Mouse (Mus musculus) stomach, postnatal 0 days (tissue): ENCODE data around the gene Bst2. TPM values are rescaled to one million over a fixed set of nuclear protein-coding genes. Genes with fewer than 3 reads are reported as not detected.
A peak's percentile ranks its signal among the peaks of the same experiment; 100 is the strongest.

Source experiments
- ATAC-seq: fragments of 200-750 bp; cut with Nextera tagmentation; 2 replicates; pipeline ENCODE4 v1.8.0; 2017; ENCODE audit not compliant: low FRiP score, low TSS enrichment
- DNase-seq: peaks from one replicate; pipeline ENCODE4 v3.0.0-alpha.2; 2016; ENCODE audit warnings: low spot score
- H3K27ac ChIP-seq: fragments of 300-500 bp; sonication (generic); replicated peaks from 2 replicates; pipeline ENCODE4 v1.5.1; 2014; ENCODE audit warnings: mild to moderate bottlenecking, control low read depth
- H3K27me3 ChIP-seq: fragments of 300-500 bp; sonication (generic); 2 replicates; pipeline ENCODE4 v1.6.1; 2014; ENCODE audit warnings: low read length; ENCODE audit not compliant: control insufficient read depth, insufficient read depth
- H3K36me3 ChIP-seq: fragments of 300-500 bp; sonication (generic); 2 replicates; pipeline ENCODE4 v1.6.1; 2014; ENCODE audit warnings: low read length, mixed read lengths; ENCODE audit not compliant: control insufficient read depth, insufficient read depth
- H3K4me1 ChIP-seq: fragments of 300-500 bp; sonication (generic); replicated peaks from 2 replicates; pipeline ENCODE4 v1.6.1; 2014; ENCODE audit warnings: antibody characterized with exemption; ENCODE audit not compliant: control insufficient read depth, insufficient read depth
- H3K4me2 ChIP-seq: fragments of 300-500 bp; sonication (generic); replicated peaks from 2 replicates; pipeline ENCODE4 v1.6.1; 2014; ENCODE audit warnings: low read depth, mild to moderate bottlenecking, control low read depth, moderate library complexity
- H3K4me3 ChIP-seq: fragments of 300-500 bp; sonication (generic); 2 replicates; pipeline ENCODE4 v1.5.1; 2014; ENCODE audit warnings: low read depth, low read length, control low read depth
- H3K9ac ChIP-seq: fragments of 300-500 bp; sonication (generic); 2 replicates; pipeline ENCODE4 v1.6.1; 2014; ENCODE audit warnings: mild to moderate bottlenecking, low read length, control low read depth, mixed read lengths
- H3K9me3 ChIP-seq: fragments of 300-500 bp; sonication (generic); 2 replicates; pipeline ENCODE4 v1.6.1; 2016; ENCODE audit warnings: low read length; ENCODE audit not compliant: control insufficient read depth
- CTCF ChIP-seq: IDR thresholded peaks from 2 replicates; pipeline ENCODE4 v1.5.1; 2016; ENCODE audit warnings: antibody characterized with exemption, low read depth, mild to moderate bottlenecking, moderate library complexity
- EP300 ChIP-seq: optimal IDR thresholded peaks from 2 replicates; pipeline ENCODE3; 2016; ENCODE audit warnings: antibody characterized with exemption
- WGBS: fragments of 180-500 bp; shearing (Covaris S2); extraction: QIAGEN DNeasy Blood & Tissue Kit; methylation state at CpG from one replicate; pipeline ENCODE4 v1.1.7; 2014; 5-methylcytosine and 5-hydroxymethylcytosine counted together
- polyA plus RNA-seq: library from polyadenylated mRNA; unstranded; fragments of >200 nt; fragmentation: Nextera tagmentation; extraction: Ambion mirVana; gene quantifications from 2 replicates; pipeline ENCODE4 v1.2.1, GENCODE M21; 2015

Gene Bst2
- 32.8 and 34.2 TPM in 2 replicates for polyA plus RNA-seq

DNA sequence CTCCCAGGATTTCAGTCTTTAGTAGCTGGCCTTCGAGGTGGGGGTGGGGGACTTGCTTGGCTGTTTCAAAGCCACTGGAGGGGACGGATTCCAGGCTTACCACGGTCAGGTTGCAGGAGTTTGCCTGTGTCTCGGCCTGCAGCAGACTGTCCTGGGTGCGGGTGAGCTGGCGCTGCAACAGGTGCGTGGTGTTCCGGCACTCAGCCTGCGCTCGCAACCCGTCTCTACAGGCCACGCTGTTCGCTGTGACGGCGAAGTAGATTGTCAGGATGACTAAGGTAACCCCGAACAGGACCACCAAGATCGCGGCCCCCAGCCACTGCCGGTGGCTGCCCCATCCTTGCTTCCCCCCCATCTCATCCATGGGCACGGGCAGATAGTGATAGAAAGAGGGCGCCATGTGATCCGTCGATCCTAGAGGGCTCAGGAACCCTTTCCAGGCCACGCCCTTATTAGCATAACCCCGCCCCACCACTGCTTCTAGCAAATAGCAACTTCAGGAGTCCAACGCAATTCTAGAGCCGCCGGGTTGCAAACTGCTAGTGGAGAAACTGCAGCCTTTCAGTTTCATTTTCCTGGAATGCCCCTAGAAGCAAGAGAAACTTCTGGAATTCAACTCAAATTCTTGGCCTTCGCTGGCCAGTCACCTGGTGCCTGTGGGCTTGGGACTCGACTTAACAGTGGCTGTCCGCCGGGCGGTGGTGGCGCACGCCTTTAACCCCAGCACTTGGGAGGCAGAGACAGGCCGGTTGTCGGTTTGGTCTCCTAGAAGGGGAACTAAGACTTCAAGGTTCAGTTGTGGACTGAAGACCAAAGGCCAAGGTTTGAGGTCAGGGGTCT, at the start of gene Bst2:
Gene Bst2 (minus strand): TSS at position 429 of the 840 bp plus-strand sequence.
- Histone ChIP-seq H3K36me3 (no peaks in the 10 kb centered on the region), H3K27ac (peak within 1 kb of the TSS; percentile 85), H3K27me3 (no peaks in the 10 kb centered on the region), H3K4me3 (peak within 1 kb of the TSS; percentile 52), H3K4me1 (no peaks in the 10 kb centered on the region; the same call in 1 of the 2 replicates), H3K9ac (peak within 1 kb of the TSS; percentile 65), H3K9me3 (no peaks in the 10 kb centered on the region), H3K4me2 (peak within 1 kb of the TSS; percentile 71)
- DNase-seq (peak; percentile 92), ATAC-seq (peak; percentile 90)
- TF ChIP-seq EP300: no peak
- TF ChIP-seq CTCF: peak; percentile 39
- WGBS: 2% methylated on average over 37 of the region's 37 CpGs

DNA sequence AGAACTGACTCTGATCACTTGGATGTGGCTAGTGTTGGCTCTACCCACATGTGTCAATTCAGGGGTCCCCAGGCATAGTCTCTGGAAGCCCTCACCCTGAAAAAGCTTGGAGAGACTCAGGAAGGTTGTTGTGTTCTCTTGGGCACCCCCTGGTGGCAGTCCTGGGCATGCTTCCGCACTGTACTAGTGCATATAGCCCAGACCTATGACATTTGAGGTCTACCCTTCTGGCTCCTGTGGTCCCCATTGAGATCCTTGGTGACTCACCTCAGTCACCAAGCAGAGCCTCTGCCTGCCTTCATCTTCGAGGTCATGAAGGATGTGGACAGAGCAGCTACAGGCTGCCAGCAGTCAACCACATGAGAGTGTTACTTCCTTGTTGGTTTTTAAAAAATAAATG, 49.6 kb upstream of the Bst2 start:
- no peaks in the 10 kb centered on the region for H3K27me3 ChIP-seq
- no peaks in the 10 kb centered on the region for H3K4me1 ChIP-seq
- DNase-seq (peak; percentile 71), ATAC-seq (no peak)
- peaks cover 4% of the 10 kb centered on the region; the same call in 1 of the 2 replicates for H3K36me3 ChIP-seq
- H3K9me3 ChIP-seq: no peaks in the 10 kb centered on the region
- 71% methylated on average over 2 of the region's 2 CpGs for WGBS
- no peak overlapping the region for H3K4me2 ChIP-seq
- TF ChIP-seq EP300 (no peak), CTCF (peak; percentile 81)
- H3K4me3 ChIP-seq: no peak overlapping the region
- no peak overlapping the region for H3K9ac ChIP-seq
- no peak overlapping the region for H3K27ac ChIP-seq

DNA sequence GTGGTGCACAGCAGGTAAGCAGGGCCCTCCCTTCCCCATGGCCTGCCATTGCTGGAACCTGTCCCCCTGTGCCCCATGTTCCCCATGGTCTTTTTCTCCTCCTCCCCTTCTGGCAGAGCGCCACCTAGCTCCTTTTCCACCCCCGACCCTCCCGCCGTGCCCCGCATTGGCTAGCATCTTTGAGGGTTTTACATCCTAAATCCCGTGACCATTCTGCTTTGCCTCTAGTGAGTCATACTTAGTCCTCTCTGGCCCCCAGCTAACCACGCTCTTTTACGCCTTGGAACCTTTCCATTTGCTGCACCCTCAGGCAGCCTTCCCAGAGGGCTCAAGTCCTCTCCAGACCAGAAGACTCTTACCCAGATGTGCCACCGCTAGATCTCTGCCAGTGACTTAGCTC, 42.9 kb upstream of the Bst2 start:
- Histone ChIP-seq H3K27me3 (no peaks in the 10 kb centered on the region), H3K4me3 (no peak overlapping the region), H3K9me3 (no peaks in the 10 kb centered on the region), H3K27ac (no peak overlapping the region), H3K36me3 (no peaks in the 10 kb centered on the region; the same call in 1 of the 2 replicates), H3K4me2 (no peak overlapping the region), H3K9ac (no peak overlapping the region; the same call in 1 of the 2 replicates), H3K4me1 (no peaks in the 10 kb centered on the region; the same call in 1 of the 2 replicates)
- TF ChIP-seq EP300: no peak
- TF ChIP-seq CTCF: no peak
- DNase-seq: no peak
- 46% methylated on average over 9 of the region's 9 CpGs for WGBS
- ATAC-seq: no peak

GRCm38 (mm10) chr8:71579476-71579875, 42.2 kb upstream of the Bst2 start:
- WGBS: 83% methylated on average over 14 of the region's 14 CpGs
- TF ChIP-seq CTCF (no peak), EP300 (no peak)
- H3K27me3 ChIP-seq: no peaks in the 10 kb centered on the region

DNA sequence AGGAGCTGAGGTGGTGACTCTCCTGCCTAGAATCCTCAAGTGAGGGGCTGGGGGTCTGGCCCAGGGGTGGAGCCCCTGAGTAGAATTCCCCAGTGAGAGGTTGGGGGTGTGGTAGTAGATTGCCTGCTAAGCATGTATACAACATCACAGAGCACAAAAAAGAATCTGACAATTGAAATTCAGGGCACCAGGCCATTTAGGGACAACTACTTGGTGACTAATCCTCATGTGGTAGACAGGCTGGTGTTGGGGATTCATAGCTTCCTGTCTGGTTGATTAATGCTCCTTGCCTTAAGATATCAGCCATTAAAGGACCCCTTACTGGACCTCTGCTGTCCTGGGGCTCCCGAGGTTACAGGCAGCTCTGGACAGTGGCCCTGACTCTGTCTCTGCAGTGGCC, 41.8 kb upstream of the Bst2 start:
- H3K4me3 ChIP-seq: no peak overlapping the region
- TF ChIP-seq CTCF (no peak), EP300 (no peak)

More at GRCm38 (mm10) chr8:71579476-71579875, 42.2 kb upstream of the Bst2 start:
- no peak for DNase-seq
- Histone ChIP-seq H3K9ac (no peak overlapping the region), H3K36me3 (no peaks in the 10 kb centered on the region), H3K4me1 (no peaks in the 10 kb centered on the region; the same call in 1 of the 2 replicates), H3K4me2 (no peak overlapping the region), H3K27ac (no peak overlapping the region), H3K9me3 (no peaks in the 10 kb centered on the region), H3K4me3 (no peak overlapping the region)
- no peak for ATAC-seq

DNA sequence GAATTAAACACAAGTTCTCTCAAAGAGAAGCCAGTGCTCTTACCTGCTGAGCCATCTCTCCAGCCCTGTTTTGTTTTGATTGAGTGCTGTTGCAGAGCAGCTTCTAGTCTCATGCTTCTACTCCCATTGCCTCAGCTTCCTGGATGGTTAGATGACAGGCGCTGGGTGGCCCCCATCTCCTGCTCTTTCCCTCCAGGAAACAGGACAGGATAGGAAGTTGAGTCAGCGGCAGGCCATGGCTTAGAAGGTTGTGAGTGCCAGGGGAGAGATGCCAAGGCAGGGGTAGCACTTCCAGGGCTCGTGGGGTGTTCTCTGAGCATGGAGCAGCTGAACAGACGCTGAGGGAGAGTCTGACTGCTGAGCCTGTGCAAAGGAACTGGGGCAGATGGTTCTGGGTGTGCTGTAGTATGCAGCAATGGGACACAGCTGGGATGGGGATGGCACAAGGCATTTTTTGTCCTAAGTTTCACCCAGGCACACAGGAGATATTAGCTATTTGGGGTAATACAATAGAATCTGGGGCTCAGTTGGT, 40.7 kb upstream of the Bst2 start:
- ATAC-seq: no peak
- no peaks in the 10 kb centered on the region for H3K36me3 ChIP-seq
- H3K4me1 ChIP-seq: no peaks in the 10 kb centered on the region; the same call in none of the 2 replicates
- TF ChIP-seq EP300 (no peak), CTCF (no peak)
- WGBS: 70% methylated on average over 4 of the region's 4 CpGs
- DNase-seq: no peak
- H3K9ac ChIP-seq: no peak overlapping the region
- H3K27ac ChIP-seq: no peak overlapping the region
- H3K4me2 ChIP-seq: no peak overlapping the region
- H3K4me3 ChIP-seq: no peak overlapping the region
- H3K9me3 ChIP-seq: no peaks in the 10 kb centered on the region
- no peaks in the 10 kb centered on the region for H3K27me3 ChIP-seq

More for the DNA sequence above, 41.8 kb upstream of the Bst2 start:
- no peak overlapping the region for H3K27ac ChIP-seq
- no peaks in the 10 kb centered on the region for H3K27me3 ChIP-seq
- no peaks in the 10 kb centered on the region; the same call in 1 of the 2 replicates for H3K4me1 ChIP-seq
- H3K9me3 ChIP-seq: no peaks in the 10 kb centered on the region
- H3K9ac ChIP-seq: no peak overlapping the region
- 59% methylated on average over 1 of the region's 1 CpGs for WGBS
- no peaks in the 10 kb centered on the region for H3K36me3 ChIP-seq
- H3K4me2 ChIP-seq: no peak overlapping the region
- no peak for ATAC-seq
- no peak for DNase-seq
